Mouse (Mus musculus) bone marrow macrophage, adult 2 months (primary cell): Measurements from ENCODE around the gene Kcnj9.

Source experiments
- CTCF ChIP-seq: IDR thresholded peaks from 2 replicates; pipeline ENCODE4 v1.5.1; 2012; ENCODE audit warnings: low read depth, mild to moderate bottlenecking, low read length, moderate library complexity
- POLR2A ChIP-seq: IDR thresholded peaks from 2 replicates; pipeline ENCODE4 v1.6.1; 2012; ENCODE audit warnings: mild to moderate bottlenecking, low read depth, low read length, borderline replicate concordance

DNA sequence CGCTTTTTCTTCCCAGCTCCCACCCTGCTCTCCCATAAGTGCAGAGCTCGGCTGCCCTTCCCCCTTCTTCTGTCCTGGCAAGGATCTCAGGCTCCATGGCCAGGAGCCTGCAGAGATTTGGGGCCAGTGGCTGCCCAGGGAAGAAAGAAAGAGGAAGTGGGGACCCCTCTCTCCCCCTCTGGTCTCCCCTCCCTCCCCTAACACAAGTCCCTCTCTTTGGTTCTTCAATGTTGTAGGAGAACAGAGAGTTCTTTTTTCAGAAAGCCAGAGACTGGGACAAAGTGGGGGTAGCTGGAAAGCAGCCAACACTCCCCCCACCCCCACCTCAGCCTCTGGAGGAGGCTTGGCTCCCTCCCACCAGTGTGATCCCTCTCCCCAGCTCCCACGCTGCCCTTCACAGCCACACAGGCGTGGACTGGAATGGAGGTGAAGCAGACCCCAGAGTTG is 33.3 kb downstream of the Kcnj9 start:
- TF ChIP-seq POLR2A (no peak), CTCF (no peak)
